Mouse (Mus musculus) cerebellum, adult 18-20 months (tissue): ENCODE measurements at regions not wholly inside any gene's neighbourhood (a gene's known extent, or its start where the extent isn't known, plus 50 kb on each side); places are given as distances from the start of the nearest gene placed in this dataset.
"Not testable (repeated sequence)": the region's sequence is repeated elsewhere in the genome, so short reads cannot be mapped to it uniquely, and the experiment has no call there.

ENCODE experiments used
- DNase-seq, 2 experiments: peaks; one replicate each; pipeline ENCODE4 v3.0.0; 2021

DNA sequence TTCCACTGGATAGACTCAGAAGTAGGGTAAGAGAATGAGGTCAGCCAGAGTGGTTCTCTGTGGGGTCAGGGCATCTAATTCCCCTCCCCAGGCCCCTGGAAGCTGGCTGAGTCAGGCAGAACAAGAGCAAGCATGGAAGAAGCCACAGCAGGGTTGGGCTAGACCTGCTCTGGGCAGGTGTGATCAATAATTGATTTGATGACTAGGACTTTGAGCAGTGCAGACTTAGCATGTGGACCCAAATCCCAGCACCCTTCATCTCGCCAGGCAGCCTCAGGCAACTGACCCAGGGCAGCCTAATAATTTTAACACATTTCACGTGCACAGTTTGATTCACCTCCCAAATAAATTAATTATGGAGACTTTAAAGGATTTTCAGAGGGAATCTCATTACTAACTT, 67.2 kb downstream of the Qdpr start:
- DNase-seq, result no peak

DNA sequence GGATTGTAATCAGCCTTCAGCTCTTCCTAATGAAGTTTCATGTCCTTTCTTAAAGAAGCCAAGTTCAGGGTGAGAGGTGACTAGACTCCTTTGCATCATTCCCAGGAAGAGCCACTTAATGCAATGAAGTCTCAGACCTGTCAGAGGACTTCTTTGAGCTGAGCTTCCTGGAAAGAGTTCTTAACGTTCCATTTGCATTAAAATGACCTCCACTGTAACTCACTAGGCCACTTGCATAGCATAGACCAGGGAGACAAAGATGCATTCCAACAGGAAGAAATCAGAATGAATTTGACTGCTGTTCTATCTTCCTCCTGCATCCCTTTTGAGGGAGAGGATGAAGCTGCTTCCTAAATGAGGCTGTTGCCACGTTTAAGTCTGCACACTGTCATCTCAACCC, 71.5 kb downstream of the Qdpr start:
- no peak for DNase-seq

DNA sequence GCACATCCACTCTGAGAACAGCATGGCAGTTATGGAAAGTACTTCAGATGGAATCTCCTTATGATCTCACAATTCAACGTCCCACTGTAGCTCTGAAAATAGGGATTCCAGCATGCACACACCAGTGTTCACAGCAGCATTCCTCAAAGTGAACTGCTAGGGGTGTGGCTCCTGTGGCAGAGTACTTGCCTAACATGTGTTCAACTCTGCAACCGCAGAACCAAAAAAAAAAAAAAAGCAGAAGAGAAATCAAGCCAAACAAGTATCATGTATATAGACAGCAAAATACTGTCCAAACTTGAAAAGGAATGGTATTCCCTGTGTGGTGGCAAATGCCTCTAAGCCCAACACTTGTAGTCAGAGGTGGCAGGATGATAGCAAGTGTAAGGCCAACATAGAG, 77.0 kb downstream of the Qdpr start:
- no peak for DNase-seq

DNA sequence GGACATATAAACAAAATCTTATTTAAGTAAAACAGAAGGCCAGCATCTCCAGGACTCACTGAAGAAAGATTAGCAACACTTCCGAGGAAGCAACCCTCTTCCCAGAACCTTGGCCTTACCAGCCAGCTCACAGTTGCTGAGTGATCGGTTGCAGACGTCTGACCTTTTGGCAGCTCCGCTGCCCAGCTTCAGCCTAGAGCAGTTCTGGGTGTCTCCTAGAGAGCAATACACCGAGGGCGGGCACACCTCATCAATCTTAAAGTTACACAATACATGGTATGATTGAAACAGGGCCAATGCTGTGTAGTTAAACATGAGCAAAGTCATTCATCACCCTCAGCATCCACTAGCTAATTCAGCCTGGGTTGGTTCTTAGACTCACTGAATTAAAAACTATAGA, 81.6 kb downstream of the Qdpr start:
- DNase-seq, result no peak

DNA sequence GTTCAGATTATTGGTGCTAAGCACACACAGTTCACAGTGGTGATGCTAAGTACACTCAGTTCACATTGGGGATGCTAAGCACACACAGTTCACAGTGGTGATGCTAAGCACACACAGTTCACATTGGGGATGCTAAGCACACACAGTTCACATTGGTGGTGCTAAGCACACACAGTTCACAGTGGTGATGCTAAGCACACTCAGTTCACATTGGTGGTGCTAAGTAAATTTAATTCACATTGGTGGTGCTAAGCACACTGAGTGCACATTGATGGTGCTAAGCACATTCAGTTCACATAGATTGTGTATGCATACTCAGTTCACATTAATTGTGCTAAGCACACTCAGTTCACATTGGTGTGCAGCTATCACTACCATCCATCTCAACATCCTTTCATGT, 89.8 kb downstream of the Qdpr start:
- DNase-seq, result no peak

DNA sequence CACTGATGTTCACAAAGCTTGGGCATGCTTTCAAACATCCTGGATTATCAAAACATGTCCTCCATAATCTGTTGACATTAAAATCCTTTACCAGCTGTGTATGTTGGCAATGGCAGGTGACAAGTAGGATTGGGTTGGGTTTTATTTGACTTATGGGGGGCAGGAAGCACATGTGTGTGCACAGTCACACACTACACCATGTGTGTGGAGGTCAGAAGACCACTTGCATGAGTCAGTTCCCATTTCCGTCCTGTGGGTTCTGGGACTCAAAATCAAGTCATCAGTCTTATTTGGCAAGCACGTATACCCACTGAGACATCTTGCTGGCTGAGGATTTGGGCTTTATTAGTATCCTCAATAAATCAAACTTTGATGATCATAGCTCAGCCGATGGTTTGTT, 109.6 kb downstream of the Qdpr start:
- no peak for DNase-seq

DNA sequence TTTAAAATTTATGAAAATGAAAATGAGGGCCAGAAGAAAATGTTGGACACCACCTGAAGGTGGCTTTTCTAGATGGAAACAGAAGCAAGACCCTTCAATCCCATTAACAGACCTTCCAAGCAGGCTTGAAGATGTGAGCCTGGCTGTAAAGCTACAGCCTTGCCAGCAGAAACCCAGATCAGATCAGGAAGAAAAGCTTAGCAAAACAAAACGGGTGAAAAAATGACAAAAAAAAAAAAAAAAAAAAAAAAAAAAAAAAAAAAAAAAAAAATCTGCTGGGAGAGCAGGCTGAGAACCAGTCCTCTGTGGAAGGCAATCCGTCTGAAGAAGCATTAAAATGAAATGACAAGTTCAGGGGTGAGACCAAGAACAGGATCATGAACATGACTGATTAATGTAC, 113.2 kb downstream of the Qdpr start:
- no peak for DNase-seq

DNA sequence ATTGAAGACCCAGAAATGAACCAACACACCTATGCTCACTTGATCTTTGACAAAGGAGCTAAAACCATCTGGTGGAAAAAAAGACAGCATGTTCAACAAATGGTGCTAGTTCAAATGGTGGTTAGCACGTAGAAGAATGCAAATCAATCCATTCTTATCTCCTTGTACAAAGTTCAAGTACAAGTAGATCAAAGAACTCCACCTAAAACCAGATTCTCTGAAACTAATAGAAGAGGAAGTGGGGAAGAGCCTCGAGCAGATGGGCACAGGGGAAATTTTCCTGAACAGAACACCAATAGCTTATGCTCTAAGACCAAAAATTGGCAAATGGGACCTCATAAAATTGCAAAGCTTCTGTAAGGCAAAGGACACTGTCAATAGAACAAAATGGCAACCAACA, 125.6 kb downstream of the Qdpr start:
- DNase-seq, result not testable (repeated sequence)

DNA sequence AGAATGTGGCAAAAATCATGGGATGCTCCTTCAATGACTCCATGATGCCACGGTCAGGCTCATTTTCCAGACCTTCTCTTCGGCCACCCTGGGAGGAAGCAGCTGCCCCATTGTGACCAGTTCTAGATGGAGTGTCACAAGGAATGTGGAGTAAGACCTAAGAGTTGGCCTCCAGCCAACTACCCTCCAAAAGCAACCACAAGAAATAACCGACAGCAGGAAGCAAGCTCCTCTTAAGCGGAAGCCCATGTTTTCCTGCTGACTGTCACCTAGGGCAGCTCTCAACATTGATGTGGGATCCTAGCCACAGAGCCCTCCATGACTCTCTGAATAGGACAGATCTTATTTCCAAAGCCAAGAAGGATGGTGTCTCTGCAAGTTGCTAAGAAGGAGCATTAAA, 126.5 kb downstream of the Qdpr start:
- no peak for DNase-seq

DNA sequence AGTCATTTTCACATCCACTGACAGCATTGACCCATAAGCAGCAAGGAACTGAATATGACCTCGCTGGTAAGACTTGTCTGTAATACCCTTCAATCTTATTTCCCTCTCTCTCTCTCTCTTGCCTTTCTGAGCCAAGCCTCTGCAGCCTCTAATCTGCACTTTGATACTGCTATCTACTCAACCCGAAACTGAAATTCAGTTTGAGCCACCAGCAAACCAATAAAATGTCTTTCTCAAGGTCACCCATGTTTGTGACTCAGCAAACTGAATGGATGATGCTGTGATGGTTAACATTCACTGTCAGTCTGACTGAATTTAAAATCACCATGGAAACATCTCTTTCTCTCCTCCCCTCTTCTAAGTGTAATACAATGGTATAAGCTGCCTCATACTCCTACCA, 132.0 kb downstream of the Qdpr start:
- no peak for DNase-seq

DNA sequence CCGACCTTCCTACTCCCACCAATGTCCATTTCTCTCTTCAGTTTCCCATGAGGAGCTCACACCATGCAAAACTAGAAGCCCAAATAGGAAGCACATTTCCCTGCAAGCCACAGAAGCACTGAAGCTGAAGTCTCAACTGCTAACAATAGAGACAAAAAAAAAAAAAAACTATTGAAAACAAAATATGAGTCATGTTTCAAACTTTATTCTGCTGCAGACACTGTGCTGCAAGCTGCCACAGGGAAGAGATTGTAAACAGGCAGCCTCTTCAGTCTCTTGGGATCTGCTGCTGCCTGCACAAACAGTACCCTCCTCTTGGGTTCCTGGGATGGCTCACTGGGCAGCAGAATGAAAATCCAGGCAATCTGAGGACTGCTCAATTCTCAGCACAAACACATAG, 148.9 kb downstream of the Qdpr start:
- no peak for DNase-seq

DNA sequence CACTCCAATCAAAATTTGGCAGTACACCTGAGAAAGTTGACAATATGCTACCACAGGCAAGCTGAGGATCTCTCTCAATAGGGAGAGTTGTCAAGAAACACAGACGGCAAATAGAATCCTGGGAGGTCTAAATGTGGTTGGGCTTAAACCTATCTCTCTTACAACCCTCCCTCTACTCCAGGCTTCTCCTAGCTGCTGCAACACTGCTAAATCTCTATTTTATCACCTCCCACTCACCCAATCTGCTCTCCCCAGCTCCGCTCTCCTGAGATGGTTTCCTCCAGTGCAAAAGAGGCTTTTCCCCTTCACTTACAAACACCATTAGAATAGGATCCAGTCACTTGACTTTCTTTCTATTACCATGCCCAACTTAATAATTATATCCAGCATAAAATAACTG, 151.2 kb downstream of the Qdpr start:
- no peak for DNase-seq

DNA sequence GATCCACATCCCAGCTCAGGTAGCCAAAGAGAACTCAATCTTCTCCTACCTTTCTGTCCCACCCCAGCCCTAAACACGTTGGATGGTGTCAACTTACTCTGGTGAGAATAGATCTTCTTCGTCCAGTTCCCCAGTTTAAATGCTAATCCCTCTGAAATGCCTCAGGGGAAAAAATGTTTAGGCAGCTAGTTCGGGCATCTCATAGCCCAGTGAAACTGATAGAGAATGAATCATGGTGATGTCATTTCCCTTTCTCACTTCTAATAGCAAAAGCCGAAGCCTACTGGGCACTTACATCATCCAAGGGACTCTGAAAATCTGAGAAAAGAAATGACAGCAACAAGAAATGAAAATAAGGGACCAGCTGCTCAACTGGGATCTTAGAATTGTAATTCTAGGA, 154.9 kb downstream of the Qdpr start:
- no peak for DNase-seq

DNA sequence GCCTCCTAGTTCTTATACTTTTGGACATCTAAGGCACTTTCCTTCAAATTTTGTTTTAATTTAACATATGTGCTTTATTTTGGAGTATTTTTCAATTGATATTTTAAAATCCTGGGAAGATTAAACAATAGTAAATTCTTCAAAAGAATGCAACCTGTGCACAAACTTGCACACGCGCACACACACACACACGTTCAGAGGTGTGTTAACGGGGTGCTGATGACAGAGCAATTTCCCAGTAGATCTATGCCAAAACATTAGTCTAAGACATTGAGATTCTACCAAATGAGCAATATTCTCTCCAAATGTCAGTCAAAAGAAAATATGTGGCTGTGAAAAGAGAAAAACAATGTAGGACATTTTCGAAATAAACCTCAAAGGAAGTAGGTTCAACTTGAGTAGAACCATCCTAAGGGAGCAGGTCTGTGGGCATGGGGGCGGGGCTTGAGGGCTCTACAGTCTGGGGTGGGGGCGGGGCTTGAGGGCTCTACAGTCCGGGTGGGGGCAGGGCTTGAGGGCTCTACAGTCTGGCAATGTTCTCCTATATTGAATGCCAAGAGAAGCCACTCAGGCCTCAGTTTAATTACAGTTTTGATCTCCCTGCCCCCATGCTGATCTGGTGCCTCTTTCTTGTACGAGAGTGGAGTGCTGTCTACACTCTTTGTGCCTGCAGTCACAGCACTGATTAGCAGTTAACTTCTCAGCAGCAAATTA, 157.0 kb downstream of the Qdpr start:
- DNase-seq, result no peak

DNA sequence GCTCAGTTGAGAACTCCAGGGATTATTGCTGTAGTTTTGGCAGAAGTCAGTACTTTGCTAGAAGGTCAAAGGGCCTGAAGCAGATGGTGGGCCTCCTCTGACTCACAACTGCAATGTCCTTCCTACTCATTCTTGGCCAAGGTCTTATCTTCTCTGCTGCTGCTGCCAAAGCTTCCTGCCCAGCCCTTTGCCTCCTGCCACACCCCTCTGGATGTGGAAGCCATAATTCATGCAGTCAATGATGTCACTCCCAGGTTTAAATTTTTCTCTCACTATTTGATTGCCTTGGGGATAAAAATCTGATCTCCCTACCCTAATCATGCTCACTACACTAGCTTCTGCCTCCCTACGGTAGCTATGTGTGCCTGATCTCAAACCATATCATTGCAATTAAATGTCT, 157.7 kb downstream of the Qdpr start:
- no peak for DNase-seq

DNA sequence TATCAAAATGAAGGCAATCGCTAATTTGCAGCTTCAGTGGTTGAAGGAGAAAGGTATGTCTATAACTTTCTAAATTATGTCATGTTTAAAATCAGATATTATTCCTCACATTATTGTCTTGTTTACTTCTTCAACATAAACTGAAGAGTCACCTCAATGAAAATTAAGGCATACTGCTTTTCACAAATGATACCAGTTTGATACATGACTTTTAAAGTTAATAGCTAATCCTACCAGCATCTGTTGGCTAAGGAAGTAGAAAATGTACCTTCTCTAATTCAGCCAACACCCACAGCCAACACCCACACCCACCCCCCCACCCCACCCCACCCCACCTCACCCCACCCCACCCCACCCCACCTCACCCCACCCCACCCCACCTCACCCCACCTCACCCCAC, 158.3 kb downstream of the Qdpr start:
- DNase-seq, result no peak

DNA sequence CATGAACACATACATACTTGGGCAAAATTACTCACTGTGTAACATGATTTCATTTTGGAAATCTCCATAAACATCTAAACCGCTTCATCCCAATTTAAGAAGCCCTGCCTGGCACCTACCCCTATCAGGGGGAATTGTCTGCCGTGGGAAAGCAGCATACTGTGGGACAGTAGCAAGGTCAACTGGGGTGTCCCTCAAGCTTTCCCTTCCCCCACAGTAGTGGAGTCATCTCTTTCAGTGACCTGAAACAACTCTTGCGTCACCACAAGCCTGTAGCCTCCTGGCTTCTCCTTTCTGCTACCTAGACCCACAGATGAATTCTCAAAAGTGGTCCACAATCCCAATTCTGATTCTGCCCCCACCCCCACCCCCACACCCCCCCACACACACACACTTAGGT, 158.8 kb downstream of the Qdpr start:
- DNase-seq, result no peak

DNA sequence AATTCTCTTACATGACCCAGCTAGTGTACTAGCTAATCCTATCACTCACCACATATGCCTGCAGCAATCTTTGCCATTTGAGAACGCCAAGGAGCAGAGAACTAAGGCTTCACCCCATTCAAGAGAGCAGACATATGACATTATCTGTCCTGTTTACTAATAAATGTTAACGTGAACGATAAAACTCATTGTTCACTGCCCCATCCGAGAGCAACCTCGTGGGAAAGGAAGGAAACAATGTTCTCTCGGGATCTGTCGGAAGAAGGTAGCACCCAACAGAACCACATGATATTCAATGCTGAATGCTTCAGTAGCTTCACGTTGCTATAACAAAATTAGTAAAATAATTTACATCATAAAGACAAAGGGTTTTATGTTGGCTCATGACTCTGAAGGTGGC, 163.6 kb downstream of the Qdpr start:
- no peak for DNase-seq

DNA sequence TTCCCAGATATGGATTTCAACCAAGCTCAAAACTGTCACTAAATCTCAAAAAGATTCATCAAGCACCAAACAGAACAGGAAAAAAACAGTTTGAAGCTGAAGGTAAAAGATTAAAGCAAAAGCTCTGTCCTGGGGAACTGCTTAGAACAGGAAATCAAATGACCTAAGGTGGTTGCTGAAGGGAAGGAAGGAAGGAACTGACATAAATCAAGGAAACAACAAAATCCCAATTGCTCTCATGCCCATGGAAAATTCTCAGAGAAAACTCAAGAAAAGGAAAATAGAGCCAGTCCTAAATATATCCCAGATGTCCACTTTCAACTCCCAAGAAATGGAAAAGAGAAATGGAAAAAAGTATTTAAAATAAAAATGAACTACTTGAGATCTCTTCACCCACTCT, 165.4 kb downstream of the Qdpr start:
- DNase-seq, result no peak

DNA sequence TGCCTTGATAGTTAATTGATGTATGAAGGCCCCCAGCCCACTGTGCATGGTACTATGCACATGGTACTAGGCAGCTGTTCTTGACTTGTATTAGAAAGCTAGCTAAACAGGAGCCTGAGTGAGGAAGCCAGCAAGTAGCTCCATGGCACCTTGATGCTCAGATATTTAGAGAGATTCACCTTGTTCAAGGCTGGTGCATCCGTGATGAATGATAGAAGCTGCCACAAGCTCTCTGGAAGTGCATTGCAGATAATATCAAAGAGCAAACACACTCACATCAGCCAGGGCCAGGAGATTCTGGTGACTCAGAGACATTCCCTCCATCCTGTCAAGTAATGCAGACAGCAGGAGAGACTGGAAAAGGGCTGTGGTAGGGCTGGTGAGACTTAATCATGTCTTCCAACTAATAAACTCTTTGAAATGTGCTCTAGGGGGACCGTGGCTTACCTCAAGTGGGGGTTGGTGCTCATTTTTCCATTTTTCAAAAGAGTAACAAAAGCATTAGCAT, 166.1 kb downstream of the Qdpr start:
- no peak for DNase-seq

DNA sequence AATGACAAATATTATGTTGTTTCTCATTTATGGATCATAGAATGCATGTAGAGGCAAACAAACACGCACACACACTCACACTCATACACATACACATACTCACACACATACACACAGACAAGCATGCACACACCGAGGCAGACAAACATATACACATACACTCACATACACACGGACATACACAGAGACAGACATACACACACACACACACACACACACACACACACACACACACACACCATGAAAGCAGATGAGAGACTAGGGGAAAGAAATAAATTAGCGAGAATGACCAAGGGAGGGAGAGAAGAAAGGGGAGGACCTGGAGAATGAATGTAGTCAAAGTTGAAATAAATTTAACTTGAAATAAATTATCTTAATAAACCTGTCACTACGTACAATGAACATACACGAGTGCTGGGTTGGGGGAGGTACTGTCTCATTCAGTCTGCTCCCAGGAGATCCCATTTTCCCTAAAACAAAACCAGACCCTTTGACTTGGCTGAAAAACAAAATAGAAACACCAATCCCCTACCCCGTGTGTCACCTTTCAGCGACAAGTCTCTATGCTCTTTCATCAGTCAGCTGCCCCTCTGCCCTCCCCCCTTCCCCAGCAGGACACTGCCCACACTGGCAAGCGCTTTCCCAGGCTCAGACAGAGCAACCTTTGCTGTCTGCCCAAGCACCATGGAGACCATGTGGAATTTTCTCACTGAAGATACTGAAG, 167.7 kb downstream of the Qdpr start:
- no peak for DNase-seq

DNA sequence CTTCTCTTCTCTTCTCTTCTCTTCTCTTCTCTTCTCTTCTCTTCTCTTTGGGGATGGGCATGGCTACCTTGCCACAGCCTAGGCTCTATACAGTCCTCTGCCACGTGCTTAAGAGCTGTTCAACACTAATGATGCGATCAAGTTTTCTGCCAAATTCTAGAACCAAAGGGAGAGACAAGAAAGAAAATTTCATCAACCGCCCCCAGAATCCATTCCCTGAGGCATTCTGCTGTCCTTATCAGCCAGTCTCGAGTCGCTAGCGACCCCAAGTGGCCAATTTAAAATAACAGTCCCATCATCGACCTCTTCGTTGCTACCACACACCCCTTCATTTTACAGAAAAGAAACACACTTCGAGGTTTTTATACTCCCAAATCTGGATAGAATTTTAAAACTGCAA, 171.5 kb downstream of the Qdpr start:
- peak; percentile 21 to 39 for DNase-seq

DNA sequence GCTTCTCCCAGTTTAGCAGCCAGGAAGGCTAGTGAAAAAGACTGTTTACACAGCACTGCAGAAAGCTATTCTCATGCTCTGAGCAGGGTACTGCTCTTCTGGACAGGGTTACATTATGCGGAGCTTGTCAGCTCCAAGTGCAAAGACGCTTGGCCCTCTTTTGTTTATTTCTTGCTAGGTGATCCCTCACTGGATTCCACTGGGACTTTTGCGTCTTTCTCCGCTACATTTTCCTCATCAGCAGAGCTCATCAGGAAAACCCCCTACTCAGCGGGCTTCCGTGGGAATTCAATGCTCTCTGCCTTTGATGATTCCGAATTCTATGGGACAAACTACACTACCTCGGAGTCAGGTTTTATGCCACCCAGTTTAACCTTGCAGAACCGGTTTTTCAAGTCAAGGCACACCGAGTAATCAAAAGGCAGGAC, 172.0 kb downstream of the Qdpr start:
- DNase-seq, result no peak

DNA sequence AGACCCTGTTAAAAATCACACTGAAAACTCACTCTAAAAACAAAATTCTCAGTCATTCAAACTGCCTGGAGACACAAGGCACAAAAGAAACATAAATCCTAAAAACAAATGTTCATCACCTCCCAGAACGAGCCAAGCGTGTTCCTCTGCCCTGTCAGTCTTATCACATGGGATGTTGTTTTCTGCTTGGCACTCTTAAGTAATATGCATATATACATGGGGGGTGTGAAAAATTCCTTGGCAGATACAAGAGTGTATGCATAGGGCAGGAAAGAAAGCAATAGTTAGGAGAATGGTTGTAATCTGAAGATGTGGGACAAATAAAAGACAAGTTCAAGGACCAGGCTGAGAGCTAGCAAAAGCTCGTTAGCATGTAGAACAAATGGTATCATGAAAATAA, 179.4 kb downstream of the Qdpr start:
- DNase-seq, result no peak

DNA sequence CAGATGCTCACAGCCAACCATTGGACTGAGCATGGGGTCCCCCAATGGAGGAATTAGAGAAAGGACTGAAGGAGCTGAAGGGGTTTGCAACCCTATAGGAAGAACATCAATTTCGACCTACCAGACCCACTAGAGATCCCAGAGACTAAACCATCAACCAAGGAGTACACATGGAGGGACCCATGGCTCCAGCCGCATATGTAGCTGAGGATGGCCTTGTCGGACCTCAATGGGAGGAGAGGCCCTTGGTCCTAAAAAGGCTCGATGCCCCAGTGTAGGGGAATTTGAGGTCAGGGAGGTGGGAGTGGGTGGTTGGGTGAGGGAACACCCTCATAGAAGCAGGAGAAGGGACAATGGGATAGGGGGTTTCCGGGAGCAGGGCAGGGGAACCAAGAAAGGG, 180.6 kb downstream of the Qdpr start:
- no peak for DNase-seq
